Mouse (Mus musculus): ENCODE measurements around the gene Vmo1. TPM values are rescaled to one million over a fixed set of nuclear protein-coding genes. Genes with fewer than 3 reads are reported as not detected.
"Not testable (repeated sequence)": the region's sequence is repeated elsewhere in the genome, so short reads cannot be mapped to it uniquely, and the experiment has no call there.

Vmo1 gene
- polyA plus RNA-seq, 1 experiment from 2014 or later = not detected

GRCm38 (mm10) chr11:70500476-70500812, 14.0 kb downstream of the Vmo1 start:
- no peaks in the 10 kb centered on the region for H3K36me3 ChIP-seq
- no peak overlapping the region for H3K4me3 ChIP-seq (replicated peaks)
- H3K27me3 ChIP-seq (replicated peaks) = no peaks in the 10 kb centered on the region
- H3K27ac ChIP-seq = 0 out of 2 replicates have a peak overlapping the region, but pooled peaks have one; percentile 13
- WGBS = 73% methylated on average over 1 of the region's 1 CpGs
- H3K4me1 ChIP-seq = no peaks in the 10 kb centered on the region
- no peak overlapping the region for H3K9ac ChIP-seq
- no peak overlapping the region for H3K4me2 ChIP-seq
- no peaks in the 10 kb centered on the region for H3K9me3 ChIP-seq
- no peak for ATAC-seq (ENCODE audit: insufficient read depth, low FRiP score, low read depth)

GRCm38 (mm10) chr11:70499566-70500475, 14.6 kb downstream of the Vmo1 start:
- no peaks in the 10 kb centered on the region for H3K27me3 ChIP-seq (replicated peaks)
- H3K4me1 ChIP-seq = no peaks in the 10 kb centered on the region
- WGBS = 63% methylated on average over 14 of the region's 14 CpGs
- no peak for ATAC-seq (ENCODE audit: insufficient read depth, low FRiP score, low read depth)
- H3K36me3 ChIP-seq = no peaks in the 10 kb centered on the region
- H3K4me3 ChIP-seq (replicated peaks) = no peak overlapping the region
- H3K9me3 ChIP-seq = no peaks in the 10 kb centered on the region
- no peak overlapping the region for H3K27ac ChIP-seq
- H3K9ac ChIP-seq = no peak overlapping the region
- no peak overlapping the region for H3K4me2 ChIP-seq

DNA sequence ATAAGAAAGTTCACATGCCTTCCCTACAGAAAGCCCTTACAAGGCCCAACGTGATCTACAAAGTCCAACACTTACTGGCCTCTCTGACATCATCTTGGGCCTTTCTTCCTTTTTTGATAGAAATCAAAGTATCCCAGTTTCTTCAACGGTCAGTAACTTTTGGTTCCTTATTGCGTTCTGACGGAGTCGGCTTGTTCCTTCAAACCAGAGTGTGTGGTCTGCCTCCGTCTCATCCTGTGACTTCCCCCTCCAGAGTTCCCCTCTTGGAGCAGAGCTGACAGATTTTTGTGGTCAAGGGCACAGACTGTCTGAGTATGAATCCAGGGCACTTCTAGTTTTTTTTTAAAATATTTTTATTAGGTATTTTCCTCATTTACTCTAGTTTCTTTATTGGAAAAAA, 24.7 kb downstream of the Vmo1 start:
- H3K4me2 ChIP-seq = no peak overlapping the region
- 79% methylated on average over 6 of the region's 6 CpGs for WGBS
- H3K27ac ChIP-seq = no peak overlapping the region
- no peak overlapping the region for H3K9ac ChIP-seq
- ATAC-seq (ENCODE audit: insufficient read depth, low FRiP score, low read depth) = no peak
- no peak overlapping the region for H3K4me3 ChIP-seq (replicated peaks)
- H3K36me3 ChIP-seq = no peaks in the 10 kb centered on the region
- no peaks in the 10 kb centered on the region for H3K27me3 ChIP-seq (replicated peaks)
- H3K9me3 ChIP-seq = no peaks in the 10 kb centered on the region
- no peaks in the 10 kb centered on the region for H3K4me1 ChIP-seq

GRCm38 (mm10) chr11:70489138-70489537, 25.3 kb downstream of the Vmo1 start:
- Histone ChIP-seq H3K27me3 (replicated peaks) (no peaks in the 10 kb centered on the region), H3K9me3 (no peaks in the 10 kb centered on the region), H3K4me2 (no peak overlapping the region), H3K4me3 (replicated peaks) (no peak overlapping the region), H3K36me3 (no peaks in the 10 kb centered on the region), H3K4me1 (no peaks in the 10 kb centered on the region), H3K9ac (no peak overlapping the region), H3K27ac (no peak overlapping the region)
- ATAC-seq (ENCODE audit: insufficient read depth, low FRiP score, low read depth) = no peak
- WGBS = 88% methylated on average over 3 of the region's 3 CpGs

DNA sequence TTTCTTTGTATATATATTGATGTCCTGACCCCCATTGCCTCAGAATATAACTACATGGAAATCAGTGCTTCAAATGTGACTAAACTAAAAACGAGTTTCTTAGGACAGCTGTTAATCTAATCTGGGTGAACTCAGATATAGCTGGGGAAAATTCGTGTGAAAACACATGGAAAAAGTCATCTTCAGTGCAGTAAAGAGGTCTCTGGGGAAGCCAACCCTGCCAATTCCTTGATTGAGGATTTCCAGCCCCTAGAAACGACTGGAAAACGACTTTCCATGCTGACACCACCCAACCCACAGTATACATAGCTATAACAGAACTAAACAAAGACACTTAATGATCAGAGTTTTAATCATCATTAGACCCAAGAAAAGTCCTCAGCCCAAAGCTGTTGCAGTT, 26.6 kb downstream of the Vmo1 start:
- H3K9ac ChIP-seq = no peak overlapping the region
- WGBS = 33% methylated on average over 4 of the region's 4 CpGs
- H3K36me3 ChIP-seq = no peaks in the 10 kb centered on the region
- no peaks in the 10 kb centered on the region for H3K9me3 ChIP-seq
- no peaks in the 10 kb centered on the region for H3K27me3 ChIP-seq (replicated peaks)
- no peak overlapping the region for H3K4me2 ChIP-seq
- H3K27ac ChIP-seq = no peak overlapping the region
- H3K4me1 ChIP-seq = no peaks in the 10 kb centered on the region
- no peak overlapping the region for H3K4me3 ChIP-seq (replicated peaks)
- no peak for ATAC-seq (ENCODE audit: insufficient read depth, low FRiP score, low read depth)

DNA sequence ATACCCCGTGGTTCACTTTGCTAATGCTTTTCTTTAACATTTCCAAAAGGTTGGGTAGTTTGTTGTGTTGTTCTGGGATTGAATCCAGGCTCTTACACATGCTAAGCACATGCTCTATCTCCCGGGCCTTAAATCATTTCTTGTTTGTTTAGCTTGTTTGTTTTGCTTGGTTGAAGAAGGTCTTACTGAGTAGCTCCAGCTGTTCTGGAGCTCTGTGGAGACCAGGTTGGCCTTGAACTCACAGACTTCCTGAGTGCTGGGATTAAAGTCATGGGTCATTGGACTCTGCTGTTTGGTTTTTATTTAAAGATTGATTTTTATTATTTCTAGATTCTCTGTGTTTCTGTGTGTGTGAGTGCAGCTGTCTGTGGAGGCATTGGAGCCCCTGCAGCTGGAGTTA, 28.9 kb downstream of the Vmo1 start:
- no peaks in the 10 kb centered on the region for H3K4me1 ChIP-seq
- H3K4me3 ChIP-seq (replicated peaks) = no peak overlapping the region
- H3K4me2 ChIP-seq = no peak overlapping the region
- H3K36me3 ChIP-seq = no peaks in the 10 kb centered on the region
- H3K9me3 ChIP-seq = no peaks in the 10 kb centered on the region
- H3K27ac ChIP-seq = 0 out of 2 replicates have a peak overlapping the region, but pooled peaks have one; percentile 31
- no peaks in the 10 kb centered on the region for H3K27me3 ChIP-seq (replicated peaks)
- H3K9ac ChIP-seq = no peak overlapping the region
- WGBS = 44% methylated on average over 2 of the region's 2 CpGs
- ATAC-seq (ENCODE audit: insufficient read depth, low FRiP score, low read depth) = no peak

DNA sequence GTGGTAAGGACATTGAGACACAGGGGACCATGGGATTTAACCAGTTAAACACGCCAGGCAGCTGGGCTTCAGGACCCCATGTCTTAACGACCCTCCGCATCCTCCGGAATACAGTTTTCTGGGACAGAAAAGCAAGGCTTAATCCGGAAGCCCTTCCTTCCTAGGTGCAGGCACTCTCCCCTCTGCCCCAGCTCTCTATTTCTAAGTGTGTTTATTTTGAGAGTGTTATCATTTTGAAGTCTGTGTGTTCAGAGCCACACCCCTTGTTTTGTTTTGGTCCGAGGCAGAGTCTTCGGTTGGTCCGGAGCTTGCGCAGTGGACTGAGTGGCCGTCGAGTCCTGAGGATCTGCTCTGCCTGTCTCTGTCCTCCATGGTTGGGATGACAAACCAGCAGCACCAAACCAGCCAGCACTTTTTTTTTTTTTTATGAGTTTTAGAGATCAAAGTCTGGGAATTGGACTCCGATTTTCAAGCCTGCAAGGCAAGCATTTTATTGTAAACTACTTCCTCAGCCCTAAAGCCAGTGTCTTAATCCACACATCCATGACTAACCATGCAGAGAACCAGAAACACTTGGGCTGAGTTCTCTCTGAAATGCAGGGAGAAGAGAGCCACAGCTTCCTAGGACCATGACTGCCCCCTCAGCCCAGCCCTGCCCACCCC, 39.4 kb downstream of the Vmo1 start:
- ATAC-seq (ENCODE audit: insufficient read depth, low FRiP score, low read depth) = no peak
- Histone ChIP-seq H3K4me1 (no peaks in the 10 kb centered on the region), H3K4me3 (replicated peaks) (no peak overlapping the region), H3K9ac (no peak overlapping the region), H3K36me3 (no peaks in the 10 kb centered on the region), H3K4me2 (no peak overlapping the region), H3K27ac (no peak overlapping the region), H3K9me3 (no peaks in the 10 kb centered on the region), H3K27me3 (replicated peaks) (no peaks in the 10 kb centered on the region)
- 57% methylated on average over 12 of the region's 12 CpGs for WGBS

DNA sequence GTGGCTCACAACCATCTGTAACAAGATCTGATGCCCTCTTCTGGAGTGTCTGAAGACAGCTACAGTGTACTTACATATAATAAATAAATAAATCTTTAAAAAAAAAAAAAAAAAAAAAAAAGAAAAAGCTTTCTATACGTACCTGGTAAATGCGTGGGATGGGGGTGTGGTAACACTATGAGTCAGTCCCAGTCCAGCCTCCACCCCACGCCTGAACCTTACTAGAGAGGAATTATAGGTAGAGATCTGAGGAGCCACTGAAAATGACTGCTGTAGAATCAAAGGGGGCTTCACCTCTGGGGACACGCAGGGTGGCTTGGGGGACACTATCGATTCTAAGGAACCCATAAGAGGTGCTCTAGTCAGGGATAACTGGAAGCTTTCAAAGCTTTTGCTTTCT, 41.1 kb downstream of the Vmo1 start:
- H3K4me1 ChIP-seq; H3K4me2 ChIP-seq; H3K27ac ChIP-seq; ATAC-seq (ENCODE audit: insufficient read depth, low FRiP score, low read depth); H3K9ac ChIP-seq; H3K27me3 ChIP-seq (replicated peaks); H3K9me3 ChIP-seq; H3K4me3 ChIP-seq (replicated peaks); H3K36me3 ChIP-seq: not testable (repeated sequence)
- WGBS = 79% methylated on average over 5 of the region's 5 CpGs

GRCm38 (mm10) chr11:70472716-70473115, 41.7 kb downstream of the Vmo1 start:
- Histone ChIP-seq H3K27me3 (replicated peaks) (no peaks in the 10 kb centered on the region), H3K27ac (no peak overlapping the region), H3K4me1 (no peaks in the 10 kb centered on the region), H3K9me3 (no peaks in the 10 kb centered on the region), H3K9ac (no peak overlapping the region), H3K4me2 (no peak overlapping the region), H3K4me3 (replicated peaks) (no peak overlapping the region), H3K36me3 (no peaks in the 10 kb centered on the region)
- ATAC-seq (ENCODE audit: insufficient read depth, low FRiP score, low read depth) = no peak

DNA sequence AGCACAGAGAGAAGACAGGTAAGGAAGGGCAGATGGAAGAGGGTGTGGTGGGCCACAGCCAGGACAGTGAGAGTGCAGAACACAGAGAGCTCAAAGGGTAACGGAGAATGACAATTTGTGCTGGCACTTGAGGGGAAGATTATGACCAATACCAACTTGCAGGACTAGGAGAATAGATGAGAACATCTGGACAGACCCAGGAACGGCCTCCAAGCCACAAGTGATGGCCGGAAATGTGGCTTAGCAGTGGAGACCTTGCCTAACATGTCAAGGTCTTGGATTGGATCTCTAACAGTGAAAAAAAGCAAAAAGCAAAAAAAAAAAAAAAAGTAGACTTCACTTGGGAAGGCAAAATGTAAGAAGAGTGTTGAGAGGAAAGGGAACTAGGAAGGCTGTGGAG, 44.7 kb downstream of the Vmo1 start:
- Histone ChIP-seq H3K4me1 (peaks cover 9% of the 10 kb centered on the region), H3K27me3 (replicated peaks) (no peaks in the 10 kb centered on the region), H3K36me3 (no peaks in the 10 kb centered on the region), H3K9ac (no peak overlapping the region), H3K9me3 (no peaks in the 10 kb centered on the region), H3K27ac (no peak overlapping the region), H3K4me3 (replicated peaks) (no peak overlapping the region), H3K4me2 (no peak overlapping the region)
- WGBS = 80% methylated on average over 3 of the region's 3 CpGs
- no peak for ATAC-seq (ENCODE audit: insufficient read depth, low FRiP score, low read depth)

GRCm38 (mm10) chr11:70467902-70468619, 46.4 kb downstream of the Vmo1 start:
- Histone ChIP-seq H3K4me3 (replicated peaks) (no peak overlapping the region), H3K27ac (0 out of 2 replicates have a peak overlapping the region, but pooled peaks have one; percentile 19), H3K9me3 (no peaks in the 10 kb centered on the region), H3K4me1 (peaks cover 9% of the 10 kb centered on the region), H3K4me2 (no peak overlapping the region), H3K36me3 (no peaks in the 10 kb centered on the region), H3K9ac (no peak overlapping the region), H3K27me3 (replicated peaks) (no peaks in the 10 kb centered on the region)
- no peak; the same call in 1 of the 2 replicates for ATAC-seq (ENCODE audit: insufficient read depth, low FRiP score, low read depth)
- 62% methylated on average over 5 of the region's 5 CpGs for WGBS

GRCm38 (mm10) chr11:70465824-70466223, 48.6 kb downstream of the Vmo1 start:
- peak overlapping the region; percentile 37 for H3K4me3 ChIP-seq (replicated peaks)
- H3K4me2 ChIP-seq = peak overlapping the region; percentile 72
- no peaks in the 10 kb centered on the region for H3K9me3 ChIP-seq
- 2% methylated on average over 23 of the region's 23 CpGs for WGBS
- peak overlapping the region; percentile 20; the same call in 1 of the 2 replicates for H3K9ac ChIP-seq
- H3K36me3 ChIP-seq = no peaks in the 10 kb centered on the region
- H3K27ac ChIP-seq = no peak overlapping the region
- peaks cover 9% of the 10 kb centered on the region for H3K4me1 ChIP-seq
- ATAC-seq (ENCODE audit: insufficient read depth, low FRiP score, low read depth) = no peak
- H3K27me3 ChIP-seq (replicated peaks) = no peaks in the 10 kb centered on the region
